Mouse (Mus musculus): ENCODE results near the gene Atrnl1.
"Not testable (repeated sequence)": the region's sequence is repeated elsewhere in the genome, so short reads cannot be mapped to it uniquely, and the experiment has no call there.

Gene Atrnl1

GRCm38 (mm10) chr19:57961321-57961720, 350.5 kb downstream of the Atrnl1 start:
- no peak for DNase-seq (ENCODE audit: low spot score in 2 of 2)

GRCm38 (mm10) chr19:57961738-57962640, 351.2 kb downstream of the Atrnl1 start:
- DNase-seq (ENCODE audit: low spot score in 2 of 2): no peak

GRCm38 (mm10) chr19:57963874-57964273, 353.0 kb downstream of the Atrnl1 start:
- DNase-seq (ENCODE audit: low spot score in 2 of 2): no peak

GRCm38 (mm10) chr19:57969766-57970165, 358.9 kb downstream of the Atrnl1 start:
- peak in 1 of 2 experiments; percentile 29 for DNase-seq (ENCODE audit: low spot score in 2 of 2)

GRCm38 (mm10) chr19:57970342-57970895, 359.6 kb downstream of the Atrnl1 start:
- DNase-seq (ENCODE audit: low spot score in 2 of 2): no peak

- DNase-seq (ENCODE audit: low spot score in 2 of 2): no peak
These were observed 364.4 kb downstream of the Atrnl1 start for GRCm38 (mm10) chr19:57975201-57975600.

- no peak for DNase-seq (ENCODE audit: low spot score in 2 of 2)
These were observed 375.4 kb downstream of the Atrnl1 start for GRCm38 (mm10) chr19:57985918-57986900.

- no peak for DNase-seq (ENCODE audit: low spot score in 2 of 2)
These were observed 377.0 kb downstream of the Atrnl1 start for GRCm38 (mm10) chr19:57987696-57988393.

GRCm38 (mm10) chr19:57988559-57989093, 377.8 kb downstream of the Atrnl1 start:
- no peak for DNase-seq (ENCODE audit: low spot score in 2 of 2)

GRCm38 (mm10) chr19:57991099-57991760, 380.4 kb downstream of the Atrnl1 start:
- no peak for DNase-seq (ENCODE audit: low spot score in 2 of 2)

- not testable (repeated sequence) for DNase-seq (ENCODE audit: low spot score in 2 of 2)
These were observed 383.5 kb downstream of the Atrnl1 start for GRCm38 (mm10) chr19:57994174-57994833.

- no peak for DNase-seq (ENCODE audit: low spot score in 2 of 2)
These were observed 384.2 kb downstream of the Atrnl1 start for GRCm38 (mm10) chr19:57995015-57995414.

GRCm38 (mm10) chr19:57997961-57998360, 387.1 kb downstream of the Atrnl1 start:
- DNase-seq (ENCODE audit: low spot score in 2 of 2): no peak

GRCm38 (mm10) chr19:58011636-58012035, 400.8 kb downstream of the Atrnl1 start:
- no peak for DNase-seq (ENCODE audit: low spot score in 2 of 2)

GRCm38 (mm10) chr19:58015741-58016140, 404.9 kb downstream of the Atrnl1 start:
- DNase-seq (ENCODE audit: low spot score in 2 of 2): no peak

- DNase-seq (ENCODE audit: low spot score in 2 of 2): no peak
These were observed 406.0 kb downstream of the Atrnl1 start for GRCm38 (mm10) chr19:58016561-58017453.

GRCm38 (mm10) chr19:58017468-58017867, 406.6 kb downstream of the Atrnl1 start:
- no peak for DNase-seq (ENCODE audit: low spot score in 2 of 2)

GRCm38 (mm10) chr19:58018698-58019097, 407.9 kb downstream of the Atrnl1 start:
- DNase-seq (ENCODE audit: low spot score in 2 of 2): peak in 1 of 2 experiments; percentile 3

Measured in frontal cortex, postnatal 10 days (tissue).